Mouse (Mus musculus): ENCODE data around the gene Babam2. TPM values are rescaled to one million over a fixed set of nuclear protein-coding genes. Genes with fewer than 3 reads are reported as not detected.
A peak's percentile ranks its signal among the peaks of the same experiment; 100 is the strongest.

Gene Babam2
- polyA plus RNA-seq, 1 experiment, result 45.2 TPM

DNA sequence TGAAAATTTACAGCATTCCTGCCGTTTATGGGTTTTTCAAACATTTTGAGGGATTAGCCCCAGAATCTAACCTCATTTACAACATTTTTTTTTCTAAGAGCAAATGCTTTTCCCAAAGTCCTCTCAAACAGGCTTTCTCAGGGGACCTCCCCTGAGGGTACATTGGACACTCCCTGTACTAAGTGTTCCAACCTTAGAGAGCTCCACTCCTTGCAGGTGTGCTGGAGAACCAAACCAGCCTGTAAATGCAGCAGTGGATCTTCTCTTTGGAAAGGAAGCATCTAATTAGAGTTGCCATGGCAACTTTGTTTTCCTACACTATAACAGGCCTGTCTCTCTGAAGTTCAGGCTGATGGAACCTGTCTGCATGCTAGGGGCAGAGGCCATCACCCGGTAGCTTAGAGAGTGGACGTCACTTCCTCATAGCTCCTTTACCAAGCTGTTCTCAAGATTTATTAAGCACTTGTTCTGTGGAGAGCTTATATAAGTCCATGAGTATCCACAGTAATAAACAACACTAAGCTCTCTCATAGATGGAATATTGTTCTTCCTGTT lies 277.2 kb downstream of the Babam2 start:
- no peak for DNase-seq (ENCODE audit: extremely low spot score in 1 of 2, low spot score in 1 of 2)

DNA sequence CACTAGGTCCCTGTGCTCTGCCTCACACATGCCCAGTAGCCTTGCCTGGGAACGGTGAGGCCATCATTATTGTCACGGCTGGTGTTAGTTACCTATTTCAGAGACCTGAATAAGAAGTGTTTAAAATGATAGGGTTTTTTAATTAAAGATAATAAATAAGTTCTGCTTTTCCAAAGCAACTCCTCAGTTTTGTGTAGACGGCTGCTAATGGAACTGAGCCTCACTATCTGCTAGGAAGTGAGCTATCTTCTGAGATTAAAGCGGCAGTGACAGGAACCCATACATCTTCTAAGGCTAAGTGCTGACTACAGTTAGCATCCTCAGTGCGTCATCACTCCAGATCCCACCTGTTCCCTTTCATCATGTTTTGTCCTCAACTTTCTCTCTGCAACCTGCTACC lies 284.6 kb downstream of the Babam2 start:
- DNase-seq (ENCODE audit: extremely low spot score in 1 of 2, low spot score in 1 of 2), result no peak

DNA sequence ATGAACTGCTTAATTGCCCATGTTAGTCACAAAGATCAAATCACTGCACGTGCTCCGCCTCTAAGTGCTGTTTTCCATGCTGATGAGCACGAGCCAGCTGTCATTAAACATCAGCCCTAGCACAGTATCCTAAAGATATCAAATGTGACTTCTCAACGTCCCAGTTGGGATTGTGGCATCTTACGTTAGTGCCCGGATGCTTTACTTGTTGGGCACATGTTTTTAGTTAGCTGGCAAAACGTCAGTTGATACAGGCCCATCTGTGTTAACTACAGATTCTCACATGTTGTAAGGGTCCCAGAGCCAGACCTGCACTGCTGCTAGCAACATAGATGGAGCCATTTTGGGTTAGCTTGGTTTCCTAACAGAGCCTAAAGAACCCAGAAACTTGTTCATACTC lies 285.7 kb downstream of the Babam2 start:
- no peak for DNase-seq (ENCODE audit: extremely low spot score in 1 of 2, low spot score in 1 of 2)

DNA sequence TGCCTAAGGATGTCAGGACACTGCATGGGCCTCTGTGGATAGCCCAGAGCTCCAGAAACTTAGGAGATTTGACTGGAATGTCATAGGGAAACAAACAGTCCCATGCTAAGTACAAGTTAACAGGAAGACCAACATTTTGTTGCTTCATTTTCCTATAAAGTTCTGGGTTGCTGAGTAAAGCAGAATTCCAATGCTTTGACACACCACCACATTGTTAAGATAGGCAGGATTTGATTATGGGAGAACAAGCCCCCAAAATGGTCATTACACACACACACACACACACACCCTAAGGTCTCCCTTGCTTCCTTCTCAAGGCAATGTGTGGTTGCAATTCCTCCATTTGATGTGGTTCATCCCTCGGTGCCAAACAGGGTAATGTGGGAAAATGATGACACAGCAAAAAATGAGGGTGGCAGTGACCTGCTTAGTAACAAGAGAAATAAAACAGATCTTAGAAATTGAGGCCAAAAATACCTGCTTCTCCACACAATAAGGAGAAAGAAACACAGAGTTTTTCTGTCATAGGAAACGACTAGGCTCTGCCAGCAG lies 286.4 kb downstream of the Babam2 start:
- no peak for DNase-seq (ENCODE audit: extremely low spot score in 1 of 2, low spot score in 1 of 2)

DNA sequence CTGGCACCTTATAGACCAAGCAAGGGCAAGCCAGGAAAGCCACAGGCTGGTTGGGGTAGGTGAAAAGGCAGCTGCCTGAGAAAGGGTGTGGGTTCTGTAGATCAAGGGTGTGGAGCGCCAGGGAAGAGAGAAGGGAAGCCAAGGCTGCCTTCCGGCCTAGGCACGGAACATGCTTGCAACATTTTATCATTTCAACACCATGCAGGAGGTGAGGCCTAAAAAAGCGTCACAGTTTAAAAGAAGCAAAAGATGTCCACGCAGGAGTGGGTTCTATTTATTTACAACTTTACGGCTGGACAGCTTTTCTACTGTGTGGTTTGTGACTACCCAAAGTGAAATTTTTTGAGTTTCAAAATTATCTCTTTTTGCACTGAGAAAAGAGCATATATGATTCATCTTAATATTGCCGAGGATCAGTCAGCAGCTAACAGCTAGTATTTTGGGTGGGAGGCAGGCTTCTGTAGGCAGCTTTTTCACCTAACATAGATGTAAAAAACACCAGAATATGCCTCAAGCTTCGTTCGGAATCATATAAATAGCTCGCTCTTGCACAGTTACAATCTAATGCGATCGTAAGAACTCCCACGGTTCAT lies 287.0 kb downstream of the Babam2 start:
- peak; percentile 73 for DNase-seq (ENCODE audit: extremely low spot score in 1 of 2, low spot score in 1 of 2)

DNA sequence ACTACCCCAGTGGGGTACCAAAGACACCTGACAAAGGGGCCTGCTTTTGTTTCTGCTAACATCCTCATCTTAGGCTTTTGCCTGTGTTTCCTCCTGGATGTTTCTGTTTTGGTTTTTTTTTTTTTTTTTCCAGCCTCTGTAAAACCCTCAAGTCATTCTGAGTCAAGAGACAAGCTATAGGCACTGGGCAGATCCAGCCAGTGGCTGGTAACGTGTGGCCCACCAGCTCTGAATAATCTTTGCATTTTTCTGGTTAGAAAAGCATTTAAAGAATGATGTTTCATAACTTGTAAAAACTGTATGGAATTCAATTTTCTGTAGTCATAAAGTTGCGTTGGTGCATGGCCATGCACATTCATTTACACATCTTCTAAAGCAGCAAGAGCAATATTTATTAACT lies 287.5 kb downstream of the Babam2 start:
- DNase-seq (ENCODE audit: extremely low spot score in 1 of 2, low spot score in 1 of 2), result no peak

DNA sequence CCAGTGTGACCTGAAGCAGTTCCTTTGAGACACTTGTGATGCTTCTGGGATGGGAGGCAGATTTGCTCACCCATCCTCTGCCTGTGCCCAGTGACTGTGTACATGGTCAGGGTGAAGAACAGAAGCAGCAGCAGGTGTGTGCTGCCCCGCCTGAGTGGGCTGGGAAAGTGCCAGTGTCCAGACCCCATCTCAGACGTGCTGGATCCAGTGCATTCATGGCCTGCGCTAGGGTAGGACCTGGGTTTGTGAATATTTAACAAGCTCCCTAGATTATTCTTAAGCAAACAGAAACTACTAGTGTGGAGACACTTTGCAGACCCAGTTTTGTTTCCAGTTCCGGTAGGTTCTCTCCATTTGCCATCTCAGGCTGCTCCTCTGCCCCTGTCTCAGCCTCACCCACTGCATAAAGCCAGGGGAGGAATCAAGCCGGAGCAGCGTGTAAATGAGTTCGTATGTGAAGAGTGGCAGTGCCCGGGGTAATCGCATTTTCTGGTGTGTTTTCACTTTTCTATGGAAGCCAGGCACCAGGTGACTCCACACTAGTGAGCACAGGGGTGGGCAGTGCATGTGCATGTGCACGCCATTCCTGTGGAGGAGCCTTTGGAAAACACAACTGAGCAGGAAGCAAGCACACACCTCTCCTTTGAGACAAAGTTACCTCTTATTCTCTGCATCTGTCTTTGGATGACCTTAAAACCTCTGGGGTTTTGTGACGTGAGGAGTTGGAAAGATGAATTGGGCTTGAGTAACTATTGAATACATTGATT lies 290.2 kb downstream of the Babam2 start:
- DNase-seq (ENCODE audit: extremely low spot score in 1 of 2, low spot score in 1 of 2), result no peak

DNA sequence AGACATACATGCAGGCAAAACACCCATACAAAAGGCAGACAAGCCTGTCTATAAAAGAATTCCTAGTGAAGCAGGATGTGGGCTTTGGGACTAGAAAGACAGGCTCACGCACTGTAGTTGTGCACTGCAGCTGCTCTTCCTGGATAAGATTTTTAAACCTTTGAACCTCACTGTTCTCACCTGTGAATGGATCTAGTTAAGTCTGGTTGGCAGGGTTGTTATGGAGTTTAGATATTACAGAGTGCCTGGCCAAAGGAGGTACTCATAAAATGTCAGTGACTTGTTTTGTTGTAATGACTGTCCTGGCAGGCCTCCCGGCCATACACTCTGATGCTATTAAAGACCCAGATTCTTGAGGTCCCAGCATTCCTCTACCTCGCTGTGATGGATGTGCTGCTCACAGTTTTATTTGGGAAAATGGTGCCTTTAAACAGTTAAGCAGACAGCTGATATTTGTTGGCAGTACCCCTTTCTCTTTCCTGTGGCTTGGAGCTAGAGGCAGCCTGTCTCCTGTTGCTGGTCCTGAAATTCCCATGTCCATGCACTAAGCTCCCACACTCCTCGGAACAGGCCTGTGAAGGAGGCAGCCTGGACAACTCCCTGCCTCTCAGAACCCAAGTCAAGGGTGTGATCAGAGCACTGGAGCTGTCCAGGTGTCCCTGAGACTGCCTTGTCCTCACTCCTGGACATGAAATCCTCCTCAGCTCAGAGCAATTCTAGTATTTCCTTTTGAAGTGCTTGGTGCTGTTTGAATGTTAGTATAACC lies 299.9 kb downstream of the Babam2 start:
- DNase-seq (ENCODE audit: extremely low spot score in 1 of 2, low spot score in 1 of 2), result no peak

DNA sequence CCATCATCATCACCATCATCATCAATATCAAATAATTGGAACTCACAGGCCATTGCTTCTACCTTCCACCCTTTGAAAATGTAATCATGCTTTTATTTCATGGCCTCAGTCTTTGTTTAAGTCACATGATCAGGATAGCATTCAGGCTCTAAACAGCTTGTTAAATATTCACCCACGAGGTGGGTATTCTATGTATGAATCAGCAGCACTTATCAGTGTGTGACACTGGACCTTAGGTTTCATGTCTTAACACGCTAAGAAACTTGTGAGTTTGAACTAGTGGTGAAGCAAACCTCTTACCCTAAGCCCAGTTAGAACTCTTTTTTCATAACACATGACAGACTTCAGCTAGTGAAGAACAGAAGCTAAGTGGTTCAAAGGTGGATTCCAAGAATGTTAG lies 301.3 kb downstream of the Babam2 start:
- DNase-seq (ENCODE audit: extremely low spot score in 1 of 2, low spot score in 1 of 2), result no peak

DNA sequence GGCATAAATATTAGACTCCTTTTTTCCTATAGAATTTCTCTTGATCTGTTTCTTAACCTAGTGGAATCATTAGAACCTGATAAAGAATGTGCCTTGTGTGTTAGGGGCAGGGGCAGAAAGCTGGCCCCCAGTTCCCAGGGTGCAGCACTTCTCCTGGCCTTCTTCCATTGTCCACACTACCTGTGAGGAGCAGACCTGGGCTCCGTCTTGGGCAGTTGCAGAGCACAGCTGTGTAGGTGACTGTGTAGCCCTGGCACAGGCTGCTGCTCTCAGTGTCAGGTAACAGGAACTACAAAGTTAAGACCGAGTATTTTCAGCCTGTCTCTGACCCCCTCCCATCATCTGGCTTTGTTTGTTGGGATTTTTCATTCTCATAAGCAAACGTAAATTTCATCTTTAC lies 302.6 kb downstream of the Babam2 start:
- DNase-seq (ENCODE audit: extremely low spot score in 1 of 2, low spot score in 1 of 2), result no peak

DNA sequence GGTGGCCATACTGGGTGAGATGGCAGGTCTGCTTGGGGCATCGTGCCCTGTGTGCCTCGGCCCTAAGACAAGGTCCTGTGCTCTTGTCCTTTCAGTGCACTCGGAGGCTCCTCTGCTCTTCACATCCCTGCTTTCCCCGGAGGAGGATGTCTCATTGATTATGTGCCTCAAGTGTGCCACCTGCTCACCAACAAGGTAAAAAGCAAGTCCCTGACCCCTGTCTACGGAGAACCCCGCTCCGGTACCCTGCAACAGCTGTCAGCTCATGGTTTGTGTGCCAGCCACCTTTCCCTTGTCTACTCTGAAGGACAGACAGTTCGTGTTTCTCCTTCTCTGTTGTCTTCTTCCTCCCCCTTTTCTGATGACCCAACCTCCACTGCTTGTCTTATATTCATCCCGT lies 303.8 kb downstream of the Babam2 start:
- no peak for DNase-seq (ENCODE audit: extremely low spot score in 1 of 2, low spot score in 1 of 2)

DNA sequence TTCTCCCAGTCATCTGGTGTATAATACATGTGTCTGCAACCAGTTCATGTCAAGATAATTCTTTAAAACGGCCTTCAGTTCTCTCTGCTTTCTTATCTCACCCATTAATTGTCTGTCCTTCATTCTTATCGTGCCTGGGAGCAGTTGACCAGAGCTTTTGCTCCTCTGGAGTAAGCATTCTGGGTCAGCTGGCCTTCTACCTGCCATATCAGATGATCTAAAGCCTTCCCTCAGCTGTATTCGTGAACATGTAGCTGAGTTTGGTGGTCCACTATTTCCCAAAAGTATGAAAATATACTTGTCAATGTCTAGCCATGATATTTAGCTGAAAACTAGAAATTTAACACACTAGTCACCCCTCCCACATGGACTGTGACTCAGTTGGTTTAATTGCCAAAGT lies 304.3 kb downstream of the Babam2 start:
- DNase-seq (ENCODE audit: extremely low spot score in 1 of 2, low spot score in 1 of 2), result no peak

DNA sequence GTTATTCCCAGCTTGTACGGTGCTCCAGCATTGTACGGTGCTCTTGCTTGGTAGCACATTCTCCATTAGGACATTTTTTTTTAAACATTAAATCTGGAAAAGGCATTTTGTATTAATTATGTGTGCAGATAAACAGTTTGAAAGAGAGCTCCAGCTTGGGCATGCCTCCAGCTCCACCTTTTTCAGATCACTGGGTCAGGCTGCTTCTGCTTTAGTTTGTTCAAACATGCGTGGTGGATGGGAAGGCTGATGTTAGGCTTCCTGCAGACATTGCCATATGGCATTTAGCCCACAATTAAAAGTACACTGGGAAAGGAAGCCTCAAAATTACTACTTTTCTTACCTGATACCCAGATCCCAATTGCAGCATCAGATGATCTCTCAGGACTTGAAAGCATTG lies 310.9 kb downstream of the Babam2 start:
- DNase-seq (ENCODE audit: extremely low spot score in 1 of 2, low spot score in 1 of 2), result no peak

DNA sequence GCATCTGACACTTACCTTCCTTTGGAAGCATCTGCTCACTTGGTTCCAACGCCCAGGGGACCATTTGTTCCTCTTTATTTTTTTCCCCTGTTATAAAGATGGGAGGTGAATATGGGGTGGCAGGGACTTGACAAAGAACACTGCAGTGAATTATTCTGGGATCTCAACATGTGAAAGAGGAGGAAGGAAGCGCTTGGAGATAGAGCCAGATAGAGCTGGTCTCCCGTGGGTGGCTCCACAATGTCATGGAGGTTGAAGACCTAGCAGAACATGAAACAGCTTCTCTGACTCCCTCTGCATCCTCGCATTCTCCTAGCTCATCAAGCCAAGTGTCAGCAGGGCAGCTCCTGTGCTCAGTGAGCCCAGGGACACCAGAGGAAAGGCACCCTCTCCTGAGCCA lies 312.6 kb downstream of the Babam2 start:
- peak in 1 of 2 experiments; percentile 44 for DNase-seq (ENCODE audit: extremely low spot score in 1 of 2, low spot score in 1 of 2)

DNA sequence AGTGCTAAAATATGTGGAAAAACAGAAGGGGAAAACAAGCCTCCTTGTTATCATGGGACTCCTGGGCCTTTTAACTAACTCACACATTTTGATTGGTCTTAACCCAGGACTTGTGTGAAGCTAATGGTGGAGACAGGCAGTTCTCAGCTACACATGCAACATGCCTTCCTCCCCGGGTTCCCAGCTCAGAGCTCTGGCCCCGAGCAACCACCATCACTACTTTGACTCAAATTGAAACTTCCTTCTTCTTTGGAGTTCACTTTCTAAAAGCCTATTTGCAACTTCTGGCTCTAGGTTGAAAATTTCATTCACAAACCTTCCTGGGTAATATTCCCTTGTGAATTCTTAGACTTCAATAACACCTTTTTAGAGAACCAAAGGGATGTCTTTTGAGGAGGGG lies 315.6 kb downstream of the Babam2 start:
- DNase-seq (ENCODE audit: extremely low spot score in 1 of 2, low spot score in 1 of 2), result no peak

DNA sequence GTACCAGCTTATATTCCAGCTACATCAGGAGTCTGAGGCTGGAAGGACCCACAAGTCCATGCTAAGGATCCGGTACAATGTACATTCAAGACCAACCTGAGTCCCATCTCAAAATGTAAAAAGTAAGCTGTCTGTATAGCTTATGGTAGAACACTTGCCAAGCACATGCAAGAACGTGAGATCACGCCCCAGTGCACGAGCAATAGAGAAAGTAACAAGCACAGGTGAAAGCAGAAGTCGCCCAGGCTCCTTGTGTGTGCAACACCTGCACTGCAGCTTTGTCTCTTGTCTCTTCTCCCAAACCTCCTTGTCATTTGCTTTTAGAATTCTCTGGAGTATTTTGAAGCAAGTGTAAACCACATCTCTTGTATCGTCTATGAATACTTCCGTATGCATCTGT lies 317.3 kb downstream of the Babam2 start:
- no peak for DNase-seq (ENCODE audit: extremely low spot score in 1 of 2, low spot score in 1 of 2)

DNA sequence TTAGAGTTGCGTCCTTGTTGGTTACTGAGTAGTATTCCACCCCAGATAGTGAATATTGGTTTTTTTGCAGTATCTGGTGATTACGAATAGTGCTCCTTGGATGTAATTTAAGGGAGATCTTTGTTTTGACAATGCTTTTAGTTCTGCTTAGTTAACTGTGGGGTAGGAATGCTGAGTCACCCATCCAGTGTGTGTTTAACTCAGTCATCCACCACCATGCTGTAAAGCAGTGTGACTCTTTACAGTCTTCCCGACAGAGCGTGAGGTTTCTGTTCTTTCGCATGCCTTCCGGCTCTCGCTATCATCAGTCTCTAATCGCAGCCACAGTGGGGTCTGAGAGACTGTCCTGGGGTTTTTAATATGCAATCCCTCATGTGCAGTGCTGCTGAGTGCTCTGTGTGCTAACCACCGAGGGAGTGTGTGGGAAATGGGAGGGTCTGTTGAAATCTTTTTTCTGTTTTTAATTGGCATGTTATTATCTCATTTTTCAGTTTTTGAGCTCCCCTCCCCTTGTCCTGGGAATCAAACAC lies 318.5 kb downstream of the Babam2 start:
- no peak for DNase-seq (ENCODE audit: extremely low spot score in 1 of 2, low spot score in 1 of 2)

DNA sequence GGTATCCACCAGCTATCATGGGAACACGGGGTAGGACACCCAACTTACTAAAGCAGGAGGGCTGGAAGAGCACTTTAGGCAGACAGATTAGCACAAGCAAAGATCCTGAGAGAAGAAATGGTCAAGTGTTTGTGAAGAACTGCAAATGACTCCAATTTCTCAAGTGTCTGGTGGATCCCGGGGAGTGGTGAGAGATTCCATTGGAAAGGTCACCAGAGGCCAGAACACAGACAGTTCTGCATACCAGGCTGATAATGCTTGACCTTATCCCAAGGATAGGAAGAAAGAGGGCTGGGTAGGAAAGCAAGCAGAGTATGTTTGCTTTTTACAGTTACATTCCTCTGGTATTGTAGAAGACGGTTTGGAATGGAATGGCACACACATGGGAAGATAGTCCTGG lies 320.2 kb downstream of the Babam2 start:
- no peak for DNase-seq (ENCODE audit: extremely low spot score in 1 of 2, low spot score in 1 of 2)

DNA sequence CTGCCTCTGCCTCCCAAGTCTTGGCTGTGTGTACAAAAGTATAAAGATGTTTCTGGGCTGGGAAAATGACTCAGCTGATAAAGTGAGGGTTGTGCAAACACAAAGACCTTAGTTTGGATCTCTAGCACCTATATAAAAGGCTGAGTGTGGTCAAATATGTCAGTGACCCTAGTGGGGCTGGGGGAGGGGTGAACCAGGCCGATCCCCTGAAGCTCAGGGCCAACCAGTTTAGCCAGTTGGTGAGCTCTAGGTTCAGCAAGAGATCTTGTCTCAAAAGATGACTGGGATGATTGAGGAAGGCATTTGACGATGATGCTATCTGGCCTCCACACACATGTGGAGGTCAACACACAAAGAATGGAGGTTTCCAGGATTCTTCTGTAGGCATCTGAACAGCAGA lies 320.8 kb downstream of the Babam2 start:
- DNase-seq (ENCODE audit: extremely low spot score in 1 of 2, low spot score in 1 of 2), result no peak

DNA sequence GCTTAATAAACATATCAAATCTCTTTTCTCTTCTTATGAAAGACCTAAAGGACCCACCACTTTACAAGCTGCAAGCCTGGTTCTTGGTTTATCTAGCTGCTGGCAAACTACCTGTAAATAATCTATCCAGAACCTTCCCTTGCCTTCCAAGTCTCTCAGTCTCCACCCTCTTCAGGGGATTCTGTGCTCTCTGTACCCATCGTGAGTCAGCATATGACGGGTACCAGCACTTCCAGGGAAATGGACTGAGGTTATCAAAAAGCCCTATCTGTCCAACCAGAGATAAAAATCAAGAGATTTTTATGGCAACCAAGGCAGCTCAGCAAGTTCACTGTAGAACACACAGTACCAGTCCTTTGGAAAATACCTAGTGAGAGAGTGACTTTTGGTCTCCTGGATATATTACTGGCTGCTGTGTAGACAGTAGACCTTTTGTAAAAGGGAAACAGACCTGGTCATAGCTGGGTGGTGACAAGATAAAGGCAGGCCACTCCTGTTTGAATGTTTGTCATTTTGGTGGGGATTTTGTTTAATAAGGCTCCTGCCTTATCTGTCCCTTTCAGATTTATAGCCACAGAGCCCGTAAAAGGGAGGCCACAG lies 332.4 kb downstream of the Babam2 start:
- no peak for DNase-seq (ENCODE audit: extremely low spot score in 1 of 2, low spot score in 1 of 2)

DNA sequence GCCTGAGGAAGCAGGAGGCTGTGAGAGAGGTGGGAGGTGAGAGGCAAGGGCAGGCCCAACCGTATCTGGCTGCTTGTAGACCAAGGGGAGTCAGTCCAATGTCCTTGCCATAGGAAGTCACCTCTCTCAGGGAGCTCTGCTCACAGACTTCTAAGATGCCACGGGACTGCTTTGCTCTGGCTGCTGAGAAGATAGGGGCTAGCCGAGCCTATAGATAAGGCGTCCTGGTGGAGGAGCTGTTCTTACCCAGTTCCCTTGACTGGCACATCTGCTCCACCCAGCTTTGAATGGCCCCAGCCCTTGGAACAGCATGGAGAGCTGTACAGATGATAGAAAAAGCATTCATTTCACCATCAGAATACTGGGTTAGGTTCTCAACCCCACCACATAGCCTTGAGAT lies 335.7 kb downstream of the Babam2 start:
- DNase-seq (ENCODE audit: extremely low spot score in 1 of 2, low spot score in 1 of 2), result no peak

Data from frontal cortex, adult 2 months (tissue).